Mouse (Mus musculus) limb, embryonic 11.5 days (tissue): ENCODE data around the gene Cpa3. TPM values are rescaled to one million over a fixed set of nuclear protein-coding genes. Genes with fewer than 3 reads are reported as not detected.

Experiments
- ATAC-seq: fragments of 200-750 bp; cut with Nextera tagmentation; 2 replicates; pipeline ENCODE4 v1.8.0; 2017; ENCODE audit warnings: low read depth; ENCODE audit not compliant: insufficient number of reproducible peaks, low FRiP score, low TSS enrichment
- DNase-seq: peaks from one replicate; pipeline ENCODE4 v3.0.0-alpha.2; 2015; ENCODE audit warnings: low spot score
- H3K27ac ChIP-seq: fragments of 300-500 bp; sonication (generic); replicated peaks from 2 replicates; pipeline ENCODE4 v1.5.1; 2014; ENCODE audit warnings: low read depth, mild to moderate bottlenecking, low read length
- H3K27me3 ChIP-seq: fragments of 300-500 bp; sonication (generic); 2 replicates; pipeline ENCODE4 v1.6.1; 2014; ENCODE audit warnings: mild to moderate bottlenecking, low read length, mixed read lengths; ENCODE audit not compliant: control insufficient read depth, insufficient read depth
- H3K36me3 ChIP-seq: fragments of 300-500 bp; sonication (generic); 2 replicates; pipeline ENCODE4 v1.6.1; 2014; ENCODE audit warnings: mild to moderate bottlenecking, low read length, moderate library complexity, mixed read lengths; ENCODE audit not compliant: control insufficient read depth, insufficient read depth
- H3K4me1 ChIP-seq: fragments of 300-500 bp; sonication (generic); 2 replicates; pipeline ENCODE4 v1.6.1; 2014; ENCODE audit warnings: low read length, mixed read lengths; ENCODE audit not compliant: control insufficient read depth, insufficient read depth
- H3K4me2 ChIP-seq: fragments of 300-500 bp; sonication (generic); 2 replicates; pipeline ENCODE4 v1.6.1; 2014; ENCODE audit warnings: low read depth, mild to moderate bottlenecking, moderate library complexity; ENCODE audit not compliant: severe bottlenecking
- H3K4me3 ChIP-seq: fragments of 300-500 bp; sonication (generic); 2 replicates; pipeline ENCODE4 v1.5.1; 2014; ENCODE audit warnings: low read depth, low read length
- H3K9ac ChIP-seq: fragments of 300-500 bp; sonication (generic); 2 replicates; pipeline ENCODE4 v1.6.1; 2014; ENCODE audit warnings: mild to moderate bottlenecking, low read length
- H3K9me3 ChIP-seq: fragments of 300-500 bp; sonication (generic); 2 replicates; pipeline ENCODE4 v1.6.1; 2016; ENCODE audit warnings: low read length; ENCODE audit not compliant: control insufficient read depth
- WGBS: fragments of 180-500 bp; shearing (Covaris S2); extraction: QIAGEN DNeasy Blood & Tissue Kit; methylation state at CpG from one replicate; pipeline ENCODE4 v1.1.7; 2014; 5-methylcytosine and 5-hydroxymethylcytosine counted together
- microRNA-seq: library from miRNA; unstranded; fragments of <30 nt; microRNA quantifications from one replicate; pipeline ENCODE4, GENCODE M21; 2016
- polyA plus RNA-seq: library from polyadenylated mRNA; unstranded; fragments of >200 nt; fragmentation: Nextera tagmentation; extraction: Ambion mirVana; gene quantifications from 2 replicates; pipeline ENCODE4 v1.2.1, GENCODE M21; 2014

Gene Cpa3
- polyA plus RNA-seq, 1 experiment from 2014 or later: 0.83 TPM

DNA sequence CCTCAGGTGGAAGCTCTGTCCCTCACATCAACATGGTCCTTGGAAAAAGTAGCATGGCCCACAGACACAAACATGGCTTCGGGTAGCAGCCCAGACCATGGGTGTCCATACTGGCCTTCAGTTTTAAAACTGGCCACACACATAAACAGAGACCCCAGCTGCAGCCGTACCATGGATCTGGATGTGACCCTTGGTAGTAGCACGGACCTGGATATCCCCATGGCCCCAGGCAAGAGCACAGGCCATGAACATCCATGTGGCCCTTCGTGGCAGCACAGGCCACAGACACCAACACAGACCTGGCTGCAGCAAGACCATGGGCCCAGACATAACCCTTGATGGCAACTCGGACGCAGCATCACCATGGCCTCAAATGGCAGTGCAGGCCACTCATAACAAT lies 69.6 kb downstream of the Cpa3 start:
- H3K4me2 ChIP-seq: no peak overlapping the region
- DNase-seq (no peak), ATAC-seq (no peak)
- no peak overlapping the region for H3K9ac ChIP-seq
- no peak overlapping the region for H3K27ac ChIP-seq
- no peaks in the 10 kb centered on the region for H3K36me3 ChIP-seq
- 97% methylated on average over 6 of the region's 6 CpGs for WGBS
- H3K27me3 ChIP-seq: no peaks in the 10 kb centered on the region
- H3K4me3 ChIP-seq: no peak overlapping the region
- no peaks in the 10 kb centered on the region for H3K9me3 ChIP-seq
- no peaks in the 10 kb centered on the region for H3K4me1 ChIP-seq

GRCm38 (mm10) chr3:20167487-20167886 lies 74.5 kb downstream of the Cpa3 start:
- no peak for ATAC-seq
- WGBS: 88% methylated on average over 1 of the region's 1 CpGs
- no peaks in the 10 kb centered on the region for H3K27me3 ChIP-seq

More at GRCm38 (mm10) chr3:20167487-20167886, 74.5 kb downstream of the Cpa3 start:
- Histone ChIP-seq H3K9me3 (no peaks in the 10 kb centered on the region), H3K36me3 (no peaks in the 10 kb centered on the region), H3K4me2 (no peak overlapping the region), H3K4me3 (no peak overlapping the region), H3K9ac (no peak overlapping the region), H3K4me1 (no peaks in the 10 kb centered on the region), H3K27ac (no peak overlapping the region)
- no peak for DNase-seq

Small RNAs within 50 kb of the gene (microRNA-seq; reads per million reads assigned to microRNA genes)
- gene Mir7007: not detected

Other genes with a start within 250 kb of the Cpa3 start
- gene Hps3, start 206.9 kb downstream of the Cpa3 start, polyA plus RNA-seq: 7.8 and 8.3 TPM in 2 replicates
- gene Hltf, start 184.4 kb downstream of the Cpa3 start, polyA plus RNA-seq: 20.4 and 21.4 TPM in 2 replicates
- 39.0 and 44.9 TPM in 2 replicates for gene Gyg, start 86.9 kb downstream of the Cpa3 start, polyA plus RNA-seq
- not detected in 2 replicates for gene Cpb1, start 33.6 kb upstream of the Cpa3 start, polyA plus RNA-seq
- 0.09 TPM in 1 of 2 replicates, not detected in the other for gene Agtr1b, start 125.0 kb upstream of the Cpa3 start, polyA plus RNA-seq